24 mouse cellular contexts compared by ENCODE assay signal in genomic region chr1:74292331-74293020, GRCm38 (mm10). TPM values are rescaled to one million over a fixed set of nuclear protein-coding genes. Genes with fewer than 3 reads are reported as not detected.
DNase-seq lines count a peak whose midpoint lies in the region; ATAC-seq and TF ChIP-seq lines count a peak whose summit lies in the region.
"Had no signal": no experiment of that assay in that cellular context is flagged by ENCODE, and none has a peak within 500 bp of the region (broad histone marks: within the 10 kb centered on the region; RNA-seq: fewer than 3 reads in every experiment).

No protein-coding gene starts in this region.

- 0 out of 2 replicates have a peak overlapping the region, but pooled peaks have one; percentile 6 for H3K27ac ChIP-seq in heart, embryonic 15.5 days
- peak overlapping the region; percentile 44 for H3K27ac ChIP-seq in left cerebral cortex, adult 2 months
- peak overlapping the region; percentile 52; the same call in 1 of the 2 replicates for H3K27ac ChIP-seq in cortical plate, adult 2 months (ENCODE audit: insufficient read depth, low read length)
- H3K27ac ChIP-seq in stomach, embryonic 14.5 days (ENCODE audit: low read length) = 0 out of 2 replicates have a peak overlapping the region, but pooled peaks have one; percentile 22
- H3K27ac ChIP-seq: embryonic facial prominence, embryonic 12.5 days; kidney, postnatal 0 days; limb, embryonic 15.5 days; neural tube, embryonic 15.5 days had no signal

- peaks cover 93% of the 10 kb centered on the region for H3K4me1 ChIP-seq in heart, embryonic 15.5 days (replicated peaks)
- H3K4me1 ChIP-seq in cortical plate, adult 2 months (ENCODE audit: control insufficient read depth, insufficient read depth, low read length) = peaks cover 20% of the 10 kb centered on the region
- peaks cover 47% of the 10 kb centered on the region for H3K4me1 ChIP-seq in stomach, embryonic 14.5 days (ENCODE audit: control insufficient read depth, insufficient read depth, low read length)

- H3K4me3 ChIP-seq in heart, embryonic 15.5 days = no peak overlapping the region
- H3K4me3 ChIP-seq in left cerebral cortex, adult 2 months = no peak overlapping the region
- H3K4me3 ChIP-seq in cortical plate, adult 2 months (ENCODE audit: insufficient read depth, low read length) = no peak overlapping the region
- no peak overlapping the region for H3K4me3 ChIP-seq in stomach, embryonic 14.5 days (ENCODE audit: low read depth, low read length)
- H3K4me3 ChIP-seq: embryonic facial prominence, embryonic 12.5 days; limb, embryonic 15.5 days; neural tube, embryonic 15.5 days had no signal

- H3K27me3 ChIP-seq in heart, embryonic 15.5 days = no peaks in the 10 kb centered on the region
- no peaks in the 10 kb centered on the region for H3K27me3 ChIP-seq in stomach, embryonic 14.5 days (ENCODE audit: control insufficient read depth, insufficient read depth, low read length)
- H3K27me3 ChIP-seq: embryonic facial prominence, embryonic 12.5 days; limb, embryonic 15.5 days; neural tube, embryonic 15.5 days had no signal

- H3K9me3 ChIP-seq in heart, embryonic 15.5 days (replicated peaks) = no peaks in the 10 kb centered on the region
- H3K9me3 ChIP-seq in stomach, embryonic 14.5 days (ENCODE audit: control insufficient read depth, low read depth, low read length) = no peaks in the 10 kb centered on the region
- H3K9me3 ChIP-seq: embryonic facial prominence, embryonic 12.5 days; limb, embryonic 15.5 days; neural tube, embryonic 15.5 days had no signal

- no peak overlapping the region for H3K4me2 ChIP-seq in heart, embryonic 15.5 days
- no peak overlapping the region for H3K4me2 ChIP-seq in stomach, embryonic 14.5 days (replicated peaks; ENCODE audit: low read depth, low read length)
- H3K4me2 ChIP-seq: embryonic facial prominence, embryonic 12.5 days; limb, embryonic 15.5 days; neural tube, embryonic 15.5 days had no signal

- no peak for ATAC-seq in heart, embryonic 15.5 days (replicated peaks; ENCODE audit: insufficient number of reproducible peaks, insufficient read depth, low FRiP score, low read depth)
- no peak for ATAC-seq in stomach, embryonic 14.5 days (ENCODE audit: insufficient number of reproducible peaks, insufficient read depth, low FRiP score, low read depth)
- no peak for ATAC-seq in erythroblast, adult 5-6 weeks (replicated peaks; ENCODE audit: low FRiP score, poor library complexity, severe bottlenecking)
- ATAC-seq: forebrain, embryonic 14.5 days; inflammation-experienced regulatory T-cells, adult 6 months; lung, postnatal 0 days had no signal

- peaks cover 35% of the 10 kb centered on the region; the same call in 1 of the 2 replicates for H3K36me3 ChIP-seq in heart, embryonic 15.5 days
- peaks cover 48% of the 10 kb centered on the region for H3K36me3 ChIP-seq in stomach, embryonic 14.5 days (ENCODE audit: control insufficient read depth, insufficient read depth, low read length)

- intact Hi-C loops in heart, postnatal 14 days (cut with DNase I) = no loop called here
- intact Hi-C loops in left cerebral cortex, adult 2 months (cut with DNase I) = no loop called here
- intact Hi-C loops in left cerebral cortex, postnatal 36 days (cut with DNase I) = no loop called here

- TF ChIP-seq POLR2A in cortical plate, adult 2 months (IDR thresholded peaks at IDR 0.05; ENCODE audit: extremely low read depth, insufficient read depth, low read length) = no peak

- H3K9ac ChIP-seq in heart, embryonic 15.5 days = no peak overlapping the region
- no peak overlapping the region for H3K9ac ChIP-seq in stomach, embryonic 14.5 days (replicated peaks; ENCODE audit: low read depth, low read length)
- H3K9ac ChIP-seq: embryonic facial prominence, embryonic 12.5 days; limb, embryonic 15.5 days; neural tube, embryonic 15.5 days had no signal

- no peak for TF ChIP-seq CTCF in left cerebral cortex, adult 2 months (IDR thresholded peaks at IDR 0.05)
- TF ChIP-seq CTCF in cortical plate, adult 2 months (IDR thresholded peaks at IDR 0.05; ENCODE audit: extremely low read depth, insufficient read depth, low read length) = no peak

- DNase-seq in heart, postnatal 14 days = no peak
- DNase-seq in left cerebral cortex, adult 2 months (ENCODE audit: extremely low spot score in 1 of 2, low spot score in 2 of 2) = no peak
- DNase-seq in left cerebral cortex, postnatal 36 days (ENCODE audit: low spot score in 2 of 2) = no peak
- DNase-seq: adrenal gland, postnatal 36 days; cerebellum, adult 8-10 months; layer of hippocampus, postnatal 36 days; midbrain, embryonic 14.5 days; right cerebral cortex, postnatal 14 days had no signal

- 89% methylated on average over 11 of the region's 11 CpGs for WGBS in heart, embryonic 15.5 days
- WGBS in stomach, embryonic 14.5 days = 84% methylated on average over 11 of the region's 11 CpGs

RNA-seq across cellular contexts. Expression of gene Pnkd, which starts 7.7 kb away (rescaled TPM):
- 276 and 288 TPM in 2 replicates for polyA plus RNA-seq in heart, embryonic 15.5 days (2015; fragmentation: Nextera tagmentation; extraction: Ambion mirVana)
- 100 to 1,000 TPM; 190 to 191 TPM for total RNA-seq in heart, postnatal 14 days (2021)
- total RNA-seq in left cerebral cortex, adult 2 months (2021) = 100 to 1,000 TPM; 155 to 164 TPM
- 100 to 1,000 TPM; 151 to 166 TPM for total RNA-seq in left cerebral cortex, postnatal 36 days (2021)
- polyA plus RNA-seq in cortical plate, adult 2 months (2012; rRNA removed) = 127 and 138 TPM in 2 replicates
- 122 and 132 TPM in 2 replicates for polyA plus RNA-seq in stomach, embryonic 14.5 days (2014; fragmentation: Nextera tagmentation; extraction: Ambion mirVana)
- 7.1 and 17.7 TPM in 2 replicates for total RNA-seq in erythroblast, adult 5-6 weeks (2015; ENCODE audit: low replicate concordance)
- 2.4 TPM in 1 of 2 replicates, not detected in the other for total RNA-seq in erythroblast, adult 5-6 weeks (2017; ENCODE audit: low replicate concordance)

RNA-seq across cellular contexts. Expression of gene Aamp, which starts 7.9 kb away (rescaled TPM):
- 168 and 209 TPM in 2 replicates for polyA plus RNA-seq in heart, embryonic 15.5 days (2015; fragmentation: Nextera tagmentation; extraction: Ambion mirVana)
- 10 to 100 TPM; 95.5 to 98.9 TPM for total RNA-seq in heart, postnatal 14 days (2021)
- 100 to 1,000 TPM; 140 to 143 TPM for total RNA-seq in left cerebral cortex, adult 2 months (2021)
- 100 to 1,000 TPM; 139 to 143 TPM for total RNA-seq in left cerebral cortex, postnatal 36 days (2021)
- 172 and 173 TPM in 2 replicates for polyA plus RNA-seq in cortical plate, adult 2 months (2012; rRNA removed)
- 240 and 261 TPM in 2 replicates for polyA plus RNA-seq in stomach, embryonic 14.5 days (2014; fragmentation: Nextera tagmentation; extraction: Ambion mirVana)
- total RNA-seq in erythroblast, adult 5-6 weeks (2015; ENCODE audit: low replicate concordance) = 4.6 and 10.4 TPM in 2 replicates
- 15.3 and 27.6 TPM in 2 replicates for total RNA-seq in erythroblast, adult 5-6 weeks (2017; ENCODE audit: low replicate concordance)

RNA-seq across cellular contexts. Expression of gene Tmbim1, which starts 12.9 kb away (rescaled TPM):
- polyA plus RNA-seq in heart, embryonic 15.5 days (2015; fragmentation: Nextera tagmentation; extraction: Ambion mirVana) = 44.9 and 48.1 TPM in 2 replicates
- total RNA-seq in heart, postnatal 14 days (2021) = 10 to 100 TPM; 34.6 to 39.4 TPM
- 10 to 100 TPM; 19.4 to 22.0 TPM for total RNA-seq in left cerebral cortex, adult 2 months (2021)
- total RNA-seq in left cerebral cortex, postnatal 36 days (2021) = 10 to 100 TPM; 21.5 to 26.4 TPM
- polyA plus RNA-seq in cortical plate, adult 2 months (2012; rRNA removed) = 35.5 and 46.0 TPM in 2 replicates
- polyA plus RNA-seq in stomach, embryonic 14.5 days (2014; fragmentation: Nextera tagmentation; extraction: Ambion mirVana) = 50.1 and 53.9 TPM in 2 replicates
- 2.1 and 4.2 TPM in 2 replicates for total RNA-seq in erythroblast, adult 5-6 weeks (2015; ENCODE audit: low replicate concordance)
- 1.9 and 2.6 TPM in 2 replicates for total RNA-seq in erythroblast, adult 5-6 weeks (2017; ENCODE audit: low replicate concordance)

RNA-seq across cellular contexts. Expression of gene Gpbar1, which starts 14.1 kb away (rescaled TPM):
- polyA plus RNA-seq in heart, embryonic 15.5 days (2015; fragmentation: Nextera tagmentation; extraction: Ambion mirVana) = 0.13 and 0.34 TPM in 2 replicates
- total RNA-seq in heart, postnatal 14 days (2021) = not detected
- total RNA-seq in left cerebral cortex, adult 2 months (2021) = not detected
- total RNA-seq in left cerebral cortex, postnatal 36 days (2021) = not detected
- polyA plus RNA-seq in cortical plate, adult 2 months (2012; rRNA removed) = not detected in 2 replicates
- 3.5 and 4.1 TPM in 2 replicates for polyA plus RNA-seq in stomach, embryonic 14.5 days (2014; fragmentation: Nextera tagmentation; extraction: Ambion mirVana)
- total RNA-seq in erythroblast, adult 5-6 weeks (2015; ENCODE audit: low replicate concordance) = not detected in 2 replicates
- not detected in 2 replicates for total RNA-seq in erythroblast, adult 5-6 weeks (2017; ENCODE audit: low replicate concordance)
- total RNA-seq: adrenal gland, postnatal 36 days; common myeloid progenitor, adult 5-6 weeks; layer of hippocampus, postnatal 36 days; left cerebral cortex, postnatal 25 days; megakaryocyte, adult 5-6 weeks had no signal
- polyA plus RNA-seq: C2C12; embryonic facial prominence, embryonic 12.5 days; hindbrain, embryonic 11.5 days; neural tube, embryonic 15.5 days had no signal

RNA-seq across cellular contexts. Expression of gene Arpc2, which starts 56.6 kb away (rescaled TPM):
- 406 and 413 TPM in 2 replicates for polyA plus RNA-seq in heart, embryonic 15.5 days (2015; fragmentation: Nextera tagmentation; extraction: Ambion mirVana)
- 100 to 1,000 TPM; 143 to 165 TPM for total RNA-seq in heart, postnatal 14 days (2021)
- 100 to 1,000 TPM; 249 to 278 TPM for total RNA-seq in left cerebral cortex, adult 2 months (2021)
- total RNA-seq in left cerebral cortex, postnatal 36 days (2021) = 100 to 1,000 TPM; 259 to 262 TPM
- 232 and 248 TPM in 2 replicates for polyA plus RNA-seq in cortical plate, adult 2 months (2012; rRNA removed)
- 406 and 429 TPM in 2 replicates for polyA plus RNA-seq in stomach, embryonic 14.5 days (2014; fragmentation: Nextera tagmentation; extraction: Ambion mirVana)
- total RNA-seq in erythroblast, adult 5-6 weeks (2015; ENCODE audit: low replicate concordance) = 283 and 297 TPM in 2 replicates
- total RNA-seq in erythroblast, adult 5-6 weeks (2017; ENCODE audit: low replicate concordance) = 147 and 152 TPM in 2 replicates

Comparison
In these comparisons a context has a peak if more than half of its experiments do, and no peak if none do; other contexts are left out.
1. RNA of gene Pnkd, which starts 7.7 kb away (total RNA-seq): 190 to 191 TPM in heart, postnatal 14 days, 151 to 166 TPM in left cerebral cortex, postnatal 36 days and 155 to 164 TPM in left cerebral cortex, adult 2 months; 2.4 to 17.7 TPM in erythroblast, adult 5-6 weeks; every median in the first group is over 4 times any median in the second.
2. Peak in every context shown above with its lines, with median percentiles within 50 percentile points of each other: H3K27ac ChIP-seq.